Mouse (Mus musculus): ENCODE results near the gene Il34. TPM values are rescaled to one million over a fixed set of nuclear protein-coding genes. Genes with fewer than 3 reads are reported as not detected.

The Il34 gene
- polyA plus RNA-seq, 1 experiment from 2014 or later: 1.3 TPM

DNA sequence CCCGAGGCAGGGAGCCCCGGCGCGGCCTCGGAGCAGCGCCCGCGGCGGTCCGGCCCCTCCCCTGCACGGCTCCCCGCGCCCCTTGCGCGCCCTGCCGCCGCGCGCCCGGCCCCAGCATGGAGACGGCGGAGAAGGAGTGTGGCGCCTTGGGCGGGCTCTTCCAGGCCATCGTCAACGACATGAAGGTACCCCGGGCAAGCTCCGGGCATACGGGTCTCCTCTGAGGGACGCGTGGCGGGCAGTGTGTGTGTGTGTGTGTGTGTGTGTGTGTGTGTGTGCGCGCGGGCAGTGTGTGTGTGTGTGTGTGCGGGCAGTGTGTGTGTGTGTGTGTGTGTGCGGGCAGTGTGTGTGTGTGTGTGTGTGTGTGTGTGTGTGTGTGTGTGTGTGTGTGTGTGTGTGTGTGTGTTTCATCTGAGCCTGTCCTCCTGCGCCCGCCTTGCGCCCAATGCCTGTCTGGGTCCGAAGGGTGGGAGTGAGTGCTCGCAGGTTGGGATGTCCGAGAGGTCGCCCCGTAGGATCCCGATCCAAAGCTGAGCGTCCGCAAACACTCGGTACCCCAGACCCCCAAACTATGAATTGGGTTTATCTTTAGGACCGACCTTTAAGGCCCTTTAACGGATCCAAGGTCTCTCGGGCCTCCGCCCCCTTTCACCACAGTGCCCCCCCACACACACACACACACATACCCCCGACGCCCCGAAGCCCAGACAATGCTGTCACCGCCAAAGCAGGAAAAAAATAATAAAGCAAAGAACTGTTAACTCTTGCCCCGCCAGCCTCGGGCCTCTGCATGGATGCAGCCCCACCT lies 83.9 kb downstream of the Il34 start:
- ATAC-seq: peak; percentile 72
- Histone ChIP-seq H3K4me2 (peak overlapping the region; percentile 75), H3K27ac (peak overlapping the region; percentile 82), H3K9ac (peak overlapping the region; percentile 92), H3K4me3 (peak overlapping the region; percentile 76), H3K36me3 (ENCODE audit: poor library complexity, severe bottlenecking) (peaks cover 13% of the 10 kb centered on the region), H3K4me1 (peaks cover 65% of the 10 kb centered on the region), H3K9me3 (replicated peaks) (no peaks in the 10 kb centered on the region), H3K27me3 (no peaks in the 10 kb centered on the region)
- under 1% methylated on average over 42 of the region's 59 CpGs for WGBS

DNA sequence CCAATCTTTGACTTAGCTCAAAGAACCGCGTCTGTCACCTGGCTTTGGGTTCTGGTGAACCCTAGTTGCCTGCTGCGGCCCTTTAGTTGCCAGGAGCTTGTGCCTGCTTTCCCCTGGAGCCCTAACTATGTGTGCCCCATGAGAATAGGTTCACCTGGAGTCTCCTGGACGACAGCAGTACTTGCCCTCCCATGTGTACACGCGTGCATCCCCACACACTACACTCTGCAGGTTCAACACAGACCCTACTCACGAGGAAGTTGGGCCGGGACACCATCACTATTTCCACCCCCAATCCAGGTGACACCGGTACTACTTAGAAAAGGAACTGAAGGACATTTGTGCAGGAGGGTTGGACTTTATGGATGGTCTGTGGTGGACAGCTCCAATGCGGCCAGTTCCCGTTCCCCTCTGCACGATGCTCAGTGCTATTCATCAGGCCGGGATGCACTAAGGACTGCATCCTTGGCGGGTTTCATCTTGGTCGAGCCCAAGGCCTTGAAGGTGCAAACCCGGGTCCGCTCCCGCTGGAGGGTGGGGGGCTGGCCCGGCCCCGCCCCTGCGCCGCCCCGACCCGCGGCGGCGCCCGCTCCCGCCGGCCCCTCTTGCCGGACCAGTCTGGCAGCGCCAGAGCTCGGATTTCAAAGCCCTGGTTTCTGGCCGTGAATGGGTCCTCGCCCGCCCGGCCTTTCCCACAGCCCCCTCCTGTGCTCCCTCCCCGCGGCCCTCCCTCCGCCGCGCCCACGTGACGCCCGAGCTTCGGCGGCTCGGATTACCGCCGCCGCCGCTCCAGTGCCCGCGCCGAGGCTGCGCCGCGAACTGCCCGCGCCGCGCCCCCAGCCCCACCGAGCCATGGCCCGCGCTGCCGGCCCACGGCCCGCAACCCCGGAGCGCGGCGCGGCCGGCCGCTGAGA lies 84.8 kb downstream of the Il34 start, which contains the start of gene Mtss1l:
Mtss1l (plus strand) TSS at position 792 of the 914 bp plus-strand sequence.
- Histone ChIP-seq H3K27me3 (no peaks in the 10 kb centered on the region), H3K9me3 (replicated peaks) (no peaks in the 10 kb centered on the region), H3K36me3 (ENCODE audit: poor library complexity, severe bottlenecking) (peaks cover 13% of the 10 kb centered on the region; the same call in 1 of the 2 replicates), H3K27ac (peak within 1 kb of the TSS; percentile 82), H3K4me1 (peaks cover 71% of the 10 kb centered on the region), H3K9ac (peak within 1 kb of the TSS; percentile 92), H3K4me3 (peak within 1 kb of the TSS; percentile 76), H3K4me2 (peak within 1 kb of the TSS; percentile 75)
- peak; percentile 78 for ATAC-seq
- WGBS: 6% methylated on average over 35 of the region's 75 CpGs

DNA sequence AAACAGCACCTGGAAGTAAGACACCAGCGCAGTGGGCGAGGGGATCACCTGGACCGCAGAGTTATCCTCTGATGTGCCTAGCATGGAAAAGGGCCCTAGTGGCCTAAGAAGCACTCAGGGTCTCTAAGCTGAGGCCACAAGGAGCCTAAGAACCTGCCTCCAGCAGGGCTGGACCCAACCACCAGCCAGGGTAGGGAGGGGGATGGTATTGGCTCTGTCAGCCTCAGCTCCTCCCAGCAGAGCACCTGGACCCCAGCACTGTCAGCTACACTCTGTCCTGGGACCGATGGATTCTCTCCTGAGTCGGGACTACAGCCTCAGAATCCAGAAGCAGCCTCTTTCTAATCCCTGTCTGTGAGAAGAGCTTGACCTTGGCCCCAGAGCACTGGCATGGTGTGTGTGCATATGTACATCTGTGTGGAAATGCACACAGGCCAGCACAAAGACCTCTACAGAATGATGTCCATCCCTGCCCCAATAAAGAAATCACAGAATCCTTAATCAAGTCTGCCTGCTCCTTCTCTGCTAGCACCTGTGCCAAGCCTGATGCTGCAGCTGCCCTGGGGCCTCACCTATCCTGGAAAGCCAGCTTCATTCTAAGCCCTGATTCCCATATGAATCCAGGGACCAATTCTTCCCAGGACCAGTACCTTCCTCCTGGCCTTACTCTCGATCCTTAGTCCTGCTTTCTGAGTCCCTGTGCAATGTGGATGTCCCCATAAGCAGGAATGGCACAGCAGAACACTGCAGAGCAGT lies 85.6 kb downstream of the Il34 start:
- H3K4me1 ChIP-seq: peaks cover 70% of the 10 kb centered on the region

DNA sequence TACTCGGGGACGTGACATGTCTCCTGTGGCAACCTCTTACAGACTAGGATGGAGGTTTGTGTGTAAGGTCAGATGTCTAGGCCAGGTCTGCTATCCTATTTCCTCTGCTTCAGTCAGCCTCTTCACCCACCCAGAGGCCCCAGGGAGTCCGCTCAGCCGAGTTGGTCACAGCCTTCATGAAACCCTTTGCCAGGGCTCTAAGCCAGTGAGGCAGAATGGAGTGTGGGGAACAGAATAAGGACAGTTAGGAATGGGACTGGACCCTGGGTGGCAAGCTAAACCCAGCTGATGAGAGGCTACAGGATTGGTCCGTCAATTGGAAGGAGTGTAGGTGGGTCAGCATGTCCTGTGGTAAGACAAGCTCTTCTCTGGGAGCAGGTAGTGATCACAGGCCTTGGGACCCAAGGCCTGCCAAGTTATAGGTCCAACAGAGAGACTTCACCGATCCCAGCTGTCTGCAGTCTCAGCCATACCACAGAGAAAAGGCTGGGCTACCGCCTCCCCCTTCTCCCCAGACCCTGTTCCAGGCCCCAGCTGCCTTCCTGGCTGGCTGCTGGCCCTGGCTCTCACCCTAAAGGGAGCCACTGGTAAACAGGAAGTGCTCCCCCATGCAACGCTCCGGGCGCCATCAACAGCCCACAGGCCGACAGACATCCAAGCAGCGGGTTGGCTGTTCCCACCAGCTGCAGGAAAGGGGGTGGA lies 86.6 kb downstream of the Il34 start:
- ATAC-seq: no peak
- peak overlapping the region; percentile 92; the same call in 1 of the 2 replicates for H3K9ac ChIP-seq
- H3K4me1 ChIP-seq: peaks cover 64% of the 10 kb centered on the region

More for the DNA sequence above, 85.6 kb downstream of the Il34 start:
- H3K9me3 ChIP-seq (replicated peaks): no peaks in the 10 kb centered on the region
- peak overlapping the region; percentile 76 for H3K4me3 ChIP-seq
- no peaks in the 10 kb centered on the region for H3K27me3 ChIP-seq
- H3K36me3 ChIP-seq (ENCODE audit: poor library complexity, severe bottlenecking): peaks cover 17% of the 10 kb centered on the region
- peak overlapping the region; percentile 92 for H3K9ac ChIP-seq
- ATAC-seq: no peak
- peak overlapping the region; percentile 82; the same call in 1 of the 2 replicates for H3K27ac ChIP-seq
- H3K4me2 ChIP-seq: peak overlapping the region; percentile 75
- 61% methylated on average over 6 of the region's 6 CpGs for WGBS

DNA sequence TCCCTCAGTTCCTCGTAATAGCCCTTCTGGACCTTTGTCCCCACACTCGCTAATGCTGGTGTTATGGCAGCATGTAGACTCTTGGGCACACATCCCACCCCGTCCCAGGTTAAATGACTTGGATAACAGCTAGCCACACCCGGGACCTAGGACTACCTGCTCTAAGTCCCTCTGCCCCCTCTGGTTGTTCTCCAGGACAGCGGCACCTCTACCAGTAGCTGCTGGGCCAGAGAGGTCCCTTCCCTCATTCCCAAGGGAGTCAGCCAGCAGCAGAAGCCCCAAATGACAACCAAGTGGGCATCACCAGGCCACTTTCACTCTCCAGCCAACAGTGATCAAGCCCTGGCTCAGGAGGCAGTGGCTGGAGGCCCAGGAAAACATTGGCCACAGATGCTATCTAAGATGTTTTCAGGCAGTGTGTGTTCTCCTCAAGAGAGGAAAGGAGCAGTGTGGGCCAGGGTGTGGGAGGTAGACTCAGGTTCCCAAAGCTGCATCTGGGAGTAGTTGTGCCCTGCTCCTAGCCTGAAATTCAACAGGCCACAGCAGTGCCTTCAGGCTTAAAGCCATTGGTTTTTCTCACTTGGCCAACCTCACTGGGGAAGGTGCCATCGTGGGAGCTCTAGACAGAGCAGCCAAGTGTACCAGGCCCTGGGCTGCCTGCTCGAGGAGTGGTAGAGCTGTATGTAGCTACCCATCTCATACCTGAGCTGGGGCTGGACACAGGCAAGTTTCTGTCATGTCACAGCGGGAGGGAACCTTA lies 87.3 kb downstream of the Il34 start:
- Histone ChIP-seq H3K9ac (no peak overlapping the region), H3K9me3 (replicated peaks) (no peaks in the 10 kb centered on the region), H3K4me1 (peaks cover 57% of the 10 kb centered on the region), H3K4me2 (no peak overlapping the region), H3K27me3 (no peaks in the 10 kb centered on the region), H3K27ac (peak overlapping the region; percentile 40), H3K36me3 (ENCODE audit: poor library complexity, severe bottlenecking) (peaks cover 24% of the 10 kb centered on the region), H3K4me3 (no peak overlapping the region)
- 91% methylated on average over 8 of the region's 8 CpGs for WGBS
- no peak for ATAC-seq

More for the DNA sequence above, 86.6 kb downstream of the Il34 start:
- Histone ChIP-seq H3K9me3 (replicated peaks) (no peaks in the 10 kb centered on the region), H3K4me3 (no peak overlapping the region), H3K4me2 (no peak overlapping the region), H3K27me3 (no peaks in the 10 kb centered on the region), H3K27ac (peak overlapping the region; percentile 82), H3K36me3 (ENCODE audit: poor library complexity, severe bottlenecking) (peaks cover 24% of the 10 kb centered on the region)
- 53% methylated on average over 12 of the region's 12 CpGs for WGBS

DNA sequence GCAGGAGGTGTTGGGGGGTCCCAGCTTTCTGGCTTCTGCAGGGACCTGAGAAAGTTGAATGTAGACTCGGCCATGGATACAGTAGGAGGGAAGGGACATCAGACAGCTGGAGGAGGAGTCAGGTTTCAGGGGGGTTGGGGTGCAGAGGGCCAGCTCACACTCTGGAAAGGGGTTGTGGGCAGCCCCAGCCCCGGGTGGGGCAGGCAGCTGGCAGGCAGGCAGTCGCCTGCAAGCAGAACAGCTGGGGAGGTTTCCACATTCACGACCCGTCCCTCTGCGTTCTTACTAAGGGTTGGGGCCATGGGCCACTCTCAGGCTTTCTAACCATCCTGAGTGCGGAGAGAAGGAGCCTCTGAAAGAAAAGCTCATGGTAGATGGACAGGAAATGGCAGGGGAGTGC lies 88.6 kb downstream of the Il34 start:
- no peaks in the 10 kb centered on the region for H3K27me3 ChIP-seq
- 81% methylated on average over 7 of the region's 7 CpGs for WGBS
- no peak overlapping the region for H3K4me3 ChIP-seq
- H3K9ac ChIP-seq: 0 out of 2 replicates have a peak overlapping the region, but pooled peaks have one; percentile 18
- no peak overlapping the region for H3K27ac ChIP-seq
- peaks cover 44% of the 10 kb centered on the region for H3K4me1 ChIP-seq
- H3K36me3 ChIP-seq (ENCODE audit: poor library complexity, severe bottlenecking): peaks cover 36% of the 10 kb centered on the region
- no peak overlapping the region for H3K4me2 ChIP-seq
- no peaks in the 10 kb centered on the region for H3K9me3 ChIP-seq (replicated peaks)
- ATAC-seq: no peak

DNA sequence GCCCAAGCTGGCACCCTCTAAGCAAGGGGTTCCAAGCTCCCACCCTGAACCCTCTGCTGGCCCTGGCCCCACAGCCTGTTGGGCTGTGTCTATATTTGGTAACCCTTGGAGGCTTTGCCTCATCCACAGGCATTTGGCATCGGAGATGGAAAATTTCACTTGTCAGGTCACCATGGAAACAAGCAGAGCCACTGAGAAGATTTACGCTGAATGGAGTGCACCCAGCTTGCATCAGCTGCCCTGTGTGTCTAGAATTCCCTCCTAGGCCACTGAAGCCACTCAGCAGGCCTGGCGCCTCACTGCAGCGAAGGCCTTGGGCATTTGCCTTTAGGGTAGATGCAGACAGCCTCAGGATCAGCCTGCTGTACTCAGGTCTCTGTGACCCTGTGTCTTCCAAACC lies 89.6 kb downstream of the Il34 start:
- no peaks in the 10 kb centered on the region for H3K27me3 ChIP-seq
- H3K4me3 ChIP-seq: no peak overlapping the region
- 61% methylated on average over 4 of the region's 4 CpGs for WGBS
- H3K36me3 ChIP-seq (ENCODE audit: poor library complexity, severe bottlenecking): peaks cover 47% of the 10 kb centered on the region
- no peak overlapping the region for H3K4me2 ChIP-seq
- H3K27ac ChIP-seq: peak overlapping the region; percentile 76
- H3K9ac ChIP-seq: no peak overlapping the region
- ATAC-seq: peak; percentile 41; the same call in 1 of the 2 replicates
- H3K4me1 ChIP-seq: peaks cover 44% of the 10 kb centered on the region
- H3K9me3 ChIP-seq (replicated peaks): no peaks in the 10 kb centered on the region

DNA sequence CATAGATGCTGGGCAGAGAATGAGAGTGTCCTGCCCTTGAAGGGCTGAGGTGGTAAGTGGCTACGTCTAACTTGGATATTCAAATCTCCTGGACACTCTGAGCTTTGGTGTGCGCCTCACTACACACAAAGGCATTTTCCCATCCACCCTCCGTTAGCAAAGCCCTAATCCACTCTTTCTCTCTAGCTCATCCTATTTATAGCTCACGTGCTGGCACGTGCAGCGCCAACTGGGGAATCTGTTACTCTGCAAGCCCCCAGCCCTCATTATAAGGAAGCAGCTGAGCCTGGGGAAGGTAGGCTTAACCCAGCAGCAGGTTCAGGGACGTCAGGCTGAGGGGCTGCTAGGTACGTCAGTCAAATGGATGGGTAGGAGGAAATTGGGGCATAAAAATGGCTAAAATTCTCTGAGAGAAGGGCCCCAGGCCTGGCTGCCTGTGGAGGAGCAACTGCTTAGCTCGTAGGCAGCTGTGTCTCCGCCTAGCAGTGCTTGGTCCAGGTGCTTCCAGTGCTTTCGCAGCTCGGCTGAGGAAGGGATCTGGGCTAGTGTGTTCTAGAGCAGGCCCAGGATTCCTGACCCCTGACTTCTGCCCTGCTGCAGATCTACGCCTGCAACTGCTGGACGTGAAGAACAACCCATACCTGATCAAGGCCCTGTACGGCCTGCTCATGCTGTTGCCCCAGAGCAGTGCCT lies 90.8 kb downstream of the Il34 start:
- peak; percentile 34; the same call in 1 of the 2 replicates for ATAC-seq
- WGBS: 72% methylated on average over 15 of the region's 15 CpGs
- peaks cover 57% of the 10 kb centered on the region for H3K36me3 ChIP-seq (ENCODE audit: poor library complexity, severe bottlenecking)
- no peaks in the 10 kb centered on the region for H3K9me3 ChIP-seq (replicated peaks)
- no peak overlapping the region for H3K4me2 ChIP-seq
- peak overlapping the region; percentile 76 for H3K27ac ChIP-seq
- H3K4me3 ChIP-seq: no peak overlapping the region
- no peaks in the 10 kb centered on the region for H3K27me3 ChIP-seq
- H3K4me1 ChIP-seq: peaks cover 34% of the 10 kb centered on the region
- H3K9ac ChIP-seq: no peak overlapping the region

DNA sequence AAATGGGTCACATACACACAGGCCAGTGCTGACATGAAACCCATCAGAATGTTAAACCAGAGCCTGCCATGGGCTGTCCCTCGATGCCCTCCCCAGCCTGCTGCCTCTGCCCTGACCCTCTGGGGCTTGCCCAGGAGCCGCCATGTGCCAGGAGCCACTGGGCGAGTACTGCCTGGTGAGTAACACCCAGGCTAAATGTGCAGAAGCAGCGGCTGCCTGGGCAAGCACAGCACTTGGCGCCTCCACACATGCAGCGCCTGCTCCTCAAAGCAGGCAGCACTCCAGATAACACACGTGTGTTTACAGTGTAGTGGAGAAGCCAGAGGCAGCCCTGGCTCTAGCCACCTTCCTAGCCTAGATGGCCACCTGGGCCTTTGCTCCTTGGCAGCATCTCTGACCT lies 92.7 kb downstream of the Il34 start:
- Histone ChIP-seq H3K9ac (no peak overlapping the region), H3K4me1 (peaks cover 19% of the 10 kb centered on the region), H3K27ac (no peak overlapping the region), H3K4me2 (no peak overlapping the region), H3K9me3 (replicated peaks) (no peaks in the 10 kb centered on the region), H3K36me3 (ENCODE audit: poor library complexity, severe bottlenecking) (peaks cover 63% of the 10 kb centered on the region), H3K4me3 (no peak overlapping the region), H3K27me3 (no peaks in the 10 kb centered on the region)
- WGBS: 90% methylated on average over 7 of the region's 7 CpGs
- ATAC-seq: no peak

DNA sequence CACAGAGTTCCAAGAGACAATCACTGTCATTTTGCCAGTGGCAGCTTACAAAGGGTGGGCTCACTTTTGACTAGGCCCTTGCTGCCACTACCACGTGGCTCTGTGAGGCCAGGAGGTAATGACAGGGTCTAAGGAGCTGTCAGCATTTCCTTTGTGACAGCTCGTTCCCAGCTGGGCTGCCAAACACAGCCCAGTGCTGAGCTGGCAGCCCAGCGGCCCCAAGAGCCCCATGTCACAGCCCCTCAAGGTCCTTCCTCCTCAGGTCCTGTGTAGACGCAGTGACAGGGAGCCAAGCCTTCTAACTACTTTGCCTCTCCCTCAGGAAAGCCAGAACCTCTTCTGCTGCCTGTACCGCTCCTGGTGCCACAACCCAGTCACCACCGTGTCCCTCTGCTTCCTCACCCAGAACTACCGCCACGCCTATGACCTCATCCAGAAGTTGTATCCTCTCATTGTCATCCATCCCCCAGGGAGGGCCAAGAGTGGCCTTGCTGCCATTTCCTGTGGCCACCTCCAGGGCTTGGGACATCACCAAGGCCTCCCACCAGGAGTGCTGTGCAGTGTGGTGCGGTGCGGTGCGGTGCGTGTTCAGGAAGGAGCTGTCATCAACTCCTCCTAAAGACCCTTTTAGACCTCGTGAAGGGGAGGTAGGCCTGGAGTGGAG lies 94.3 kb downstream of the Il34 start:
- no peak for ATAC-seq
- H3K9me3 ChIP-seq (replicated peaks): no peaks in the 10 kb centered on the region
- H3K4me3 ChIP-seq: no peak overlapping the region
- no peak overlapping the region; the same call in 1 of the 2 replicates for H3K27ac ChIP-seq
- no peak overlapping the region for H3K4me2 ChIP-seq
- peaks cover 17% of the 10 kb centered on the region for H3K4me1 ChIP-seq
- no peaks in the 10 kb centered on the region for H3K27me3 ChIP-seq
- WGBS: 82% methylated on average over 13 of the region's 13 CpGs
- no peak overlapping the region for H3K9ac ChIP-seq
- peaks cover 66% of the 10 kb centered on the region for H3K36me3 ChIP-seq (ENCODE audit: poor library complexity, severe bottlenecking)

Data from forebrain, embryonic 13.5 days (tissue).